Mouse (Mus musculus): ENCODE measurements around the gene Obscn.

Gene Obscn

GRCm38 (mm10) chr11:59135904-59136452, at the start of gene Obscn:
Gene Obscn (minus strand): TSS chr11:59136402.
- no peak for DNase-seq (ENCODE audit: low spot score in 2 of 2)

DNA sequence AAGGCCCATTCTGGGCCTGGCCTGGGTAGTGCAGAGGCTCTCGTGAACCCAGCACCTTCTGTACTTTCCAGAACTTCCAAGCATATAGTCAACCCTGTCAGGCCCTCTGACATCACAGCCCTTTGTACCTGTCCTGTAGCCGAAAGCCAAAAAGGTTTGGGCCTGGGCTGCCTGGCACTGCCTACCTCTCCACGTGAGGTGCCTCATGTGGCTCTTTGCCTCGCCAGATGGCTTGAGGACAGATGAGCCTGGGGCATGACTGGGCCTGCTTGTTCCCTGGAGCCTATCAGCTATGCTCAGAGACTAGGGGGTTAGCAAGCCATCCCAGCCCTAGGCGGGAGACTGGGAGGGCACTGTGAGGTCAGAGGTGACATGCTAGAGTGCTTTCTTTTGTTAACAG, 49.3 kb upstream of the Obscn start:
- no peak for DNase-seq (ENCODE audit: low spot score in 2 of 2)

DNA sequence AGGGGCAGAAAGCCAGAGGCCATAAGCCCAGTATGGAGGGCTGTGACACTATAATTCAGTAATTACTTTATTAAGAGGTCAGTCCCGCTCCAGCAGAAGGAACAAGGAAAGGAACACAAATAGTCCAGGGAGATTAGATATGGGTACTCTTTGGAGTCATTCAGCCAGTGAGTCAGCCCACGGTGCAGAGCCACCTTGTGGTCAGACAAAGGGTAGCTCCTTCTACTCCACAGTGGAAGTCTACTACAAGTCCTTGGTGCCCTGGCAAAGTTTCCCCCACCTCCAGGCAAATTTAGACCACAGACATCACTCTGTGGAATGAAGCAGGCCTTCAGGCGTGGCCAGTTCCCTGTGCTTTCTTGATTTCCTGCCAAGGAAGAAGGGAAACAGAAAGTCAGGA, 47.6 kb upstream of the Obscn start:
- DNase-seq (ENCODE audit: low spot score in 2 of 2), result peak in 1 of 2 experiments; percentile 37

DNA sequence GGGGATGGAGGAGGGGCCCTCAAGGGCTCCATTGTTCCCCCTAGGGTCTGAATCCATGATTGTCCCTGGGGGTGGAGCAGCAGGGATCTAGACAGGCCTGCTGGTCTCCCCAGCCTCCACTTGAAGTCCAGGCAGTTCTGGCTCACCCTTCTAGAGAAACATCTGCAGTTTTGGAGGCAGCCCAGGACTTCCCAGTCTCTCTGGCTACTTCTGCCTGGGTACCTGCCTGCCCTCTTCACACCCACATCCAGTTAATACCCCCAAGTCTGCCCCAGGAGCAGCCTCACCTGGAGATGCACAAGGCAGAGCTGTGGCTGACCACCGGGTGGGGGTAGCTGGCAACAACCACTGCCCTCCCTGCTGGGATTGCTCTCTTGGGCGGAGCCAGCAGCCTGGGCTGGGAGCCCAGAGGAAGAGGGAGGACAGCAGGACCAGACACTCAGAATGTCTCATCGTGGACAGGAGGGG, 46.7 kb upstream of the Obscn start, which contains the start of gene Gjc2:
Gene Gjc2 (minus strand): TSS at position 350 of the 468 bp plus-strand sequence.
- DNase-seq (ENCODE audit: low spot score in 2 of 2), result peak in 1 of 2 experiments; percentile 62

GRCm38 (mm10) chr11:59176921-59177320, 40.7 kb upstream of the Obscn start:
- no peak for DNase-seq (ENCODE audit: low spot score in 2 of 2)

GRCm38 (mm10) chr11:59176475-59176874, 40.3 kb upstream of the Obscn start:
- DNase-seq (ENCODE audit: low spot score in 2 of 2), result no peak

DNA sequence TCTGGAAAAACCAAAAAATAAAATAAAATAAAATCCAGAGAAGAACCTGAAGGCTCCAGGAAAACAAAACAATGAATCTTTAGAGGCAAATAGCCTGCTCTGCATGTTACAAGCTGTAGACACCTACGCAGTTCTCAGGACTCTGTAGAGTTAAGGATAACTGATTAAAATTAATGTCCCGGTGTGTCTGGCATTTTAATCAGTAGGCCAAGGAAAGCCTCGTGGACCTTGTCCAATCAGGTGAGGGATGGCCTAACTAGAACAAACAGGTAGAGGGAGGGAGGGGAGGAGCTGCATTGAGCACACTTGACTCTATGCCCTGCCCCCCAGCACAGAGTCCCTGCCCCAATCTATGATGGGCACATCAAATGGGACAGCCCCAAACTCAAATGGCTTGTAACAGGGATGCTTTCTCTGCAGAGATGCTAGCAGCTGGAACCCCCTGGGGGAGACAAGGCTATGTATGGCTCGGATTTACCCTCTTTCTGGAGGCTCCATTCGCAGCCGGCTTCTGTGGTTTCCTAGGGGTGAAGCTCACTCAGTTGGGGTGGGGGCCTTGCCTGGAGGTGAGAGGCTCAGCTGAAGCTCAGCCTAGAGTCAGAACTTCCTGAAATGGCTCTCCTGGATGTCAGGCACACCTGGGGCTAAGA, 38.1 kb upstream of the Obscn start:
- DNase-seq (ENCODE audit: low spot score in 2 of 2), result no peak

GRCm38 (mm10) chr11:59170549-59170948, 34.3 kb upstream of the Obscn start:
- no peak for DNase-seq (ENCODE audit: low spot score in 2 of 2)

GRCm38 (mm10) chr11:59169807-59170206, 33.6 kb upstream of the Obscn start:
- no peak for DNase-seq (ENCODE audit: low spot score in 2 of 2)

DNA sequence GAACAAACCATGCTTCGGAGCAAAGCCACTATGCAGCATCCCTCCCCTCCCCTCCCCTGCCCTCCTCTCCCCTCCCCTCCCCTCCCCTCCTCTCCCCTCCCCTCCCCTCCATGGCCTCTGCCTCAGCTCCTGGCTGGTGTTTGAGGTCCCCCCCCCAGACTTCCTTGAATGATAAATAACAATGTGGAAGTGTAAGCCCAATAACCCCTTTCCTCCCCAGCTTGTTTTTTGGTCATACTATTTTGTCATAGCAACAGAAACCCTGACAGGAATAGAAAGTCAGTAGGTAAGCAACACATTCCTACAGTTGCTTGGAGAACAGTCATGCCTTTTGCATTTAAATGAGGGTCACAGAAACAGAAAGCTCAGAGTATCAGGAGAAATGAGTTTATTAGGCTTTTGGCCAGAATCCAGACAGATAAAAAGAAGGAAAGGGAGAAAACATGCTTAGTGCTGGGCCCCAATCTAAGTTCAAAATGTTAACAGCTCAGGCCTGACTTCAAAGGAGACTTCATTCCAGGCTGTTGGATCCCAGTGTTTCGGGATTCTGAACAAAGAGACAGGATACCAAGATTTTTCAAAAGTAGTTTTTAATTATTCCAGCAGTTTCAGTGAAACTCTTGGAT, 29.5 kb upstream of the Obscn start:
- DNase-seq (ENCODE audit: low spot score in 2 of 2), result no peak

DNA sequence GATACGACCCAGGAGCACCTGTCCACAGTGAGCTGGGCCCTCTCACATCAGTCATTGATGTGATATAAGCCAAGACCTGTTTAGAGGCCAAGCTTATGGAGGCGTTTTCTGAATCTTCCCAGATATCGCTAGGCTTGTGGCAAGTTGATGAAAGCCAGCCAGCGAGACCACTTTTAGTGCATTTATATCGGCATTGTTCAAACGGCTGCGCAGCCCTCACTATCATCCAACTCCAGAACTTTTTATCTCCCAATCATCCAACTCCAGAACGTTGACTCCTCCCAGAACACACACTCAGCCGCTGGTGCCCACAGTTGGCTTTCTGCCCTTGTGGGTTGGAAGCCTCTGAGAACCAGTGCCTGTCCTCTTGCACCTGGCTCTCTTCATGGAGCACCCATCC, 28.2 kb upstream of the Obscn start:
- DNase-seq (ENCODE audit: low spot score in 2 of 2), result no peak

DNA sequence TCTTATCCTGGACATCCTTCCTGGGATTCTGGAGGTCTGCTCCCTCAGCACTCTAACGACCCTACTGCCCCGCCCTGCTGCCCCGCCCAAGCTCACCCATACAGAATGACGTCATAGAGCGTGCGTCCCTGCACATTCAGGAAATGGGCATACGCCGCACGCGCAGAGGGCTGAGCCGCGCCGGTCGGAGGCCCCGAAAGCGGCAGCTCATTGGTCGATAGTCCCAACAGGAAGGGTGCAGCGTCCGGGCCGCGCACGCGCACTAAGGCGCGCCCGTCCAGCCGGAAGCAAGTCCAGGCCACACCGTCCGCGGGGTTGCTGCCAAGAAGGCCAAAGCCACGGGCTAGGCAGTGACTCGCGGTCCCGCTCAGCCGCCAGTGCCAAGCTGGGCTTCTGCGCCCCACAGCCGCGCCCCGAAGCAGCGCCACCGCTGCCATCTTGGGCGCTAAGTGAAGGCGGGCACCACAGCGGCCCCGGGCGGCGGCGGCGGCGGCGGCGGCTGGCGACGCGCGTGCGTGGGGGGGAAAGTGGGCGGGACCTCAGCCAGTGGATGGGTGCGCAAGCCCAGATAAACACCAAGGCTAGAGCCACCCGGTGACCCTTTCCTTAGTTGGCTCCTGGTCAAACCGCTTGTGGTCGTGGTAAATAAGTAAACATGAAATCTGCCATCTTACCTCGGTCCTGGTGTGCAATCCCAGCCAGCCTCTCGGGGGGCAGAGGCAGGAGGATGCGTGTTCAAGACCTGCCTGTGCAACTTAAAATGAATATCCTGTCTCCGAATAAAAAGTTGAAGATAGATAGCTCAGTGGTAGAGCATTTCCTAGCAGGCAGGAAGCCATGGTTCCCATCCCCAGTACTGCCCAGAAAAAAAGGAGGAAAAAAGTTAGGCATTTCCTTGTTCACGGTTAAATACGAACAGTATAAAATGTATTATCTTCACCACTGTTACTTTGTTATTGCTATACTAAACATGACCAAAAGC, 27.3 kb upstream of the Obscn start, which contains the start of gene Iba57:
Gene Iba57 (minus strand): TSS at position 485 of the 982 bp plus-strand sequence.
- DNase-seq (ENCODE audit: low spot score in 2 of 2), result peak; percentile 95 to 98

- no peak for DNase-seq (ENCODE audit: low spot score in 2 of 2)
Observed at GRCm38 (mm10) chr11:59162443-59163254, 26.4 kb upstream of the Obscn start.

GRCm38 (mm10) chr11:59161398-59161797, 25.2 kb upstream of the Obscn start:
- no peak for DNase-seq (ENCODE audit: low spot score in 2 of 2)

DNA sequence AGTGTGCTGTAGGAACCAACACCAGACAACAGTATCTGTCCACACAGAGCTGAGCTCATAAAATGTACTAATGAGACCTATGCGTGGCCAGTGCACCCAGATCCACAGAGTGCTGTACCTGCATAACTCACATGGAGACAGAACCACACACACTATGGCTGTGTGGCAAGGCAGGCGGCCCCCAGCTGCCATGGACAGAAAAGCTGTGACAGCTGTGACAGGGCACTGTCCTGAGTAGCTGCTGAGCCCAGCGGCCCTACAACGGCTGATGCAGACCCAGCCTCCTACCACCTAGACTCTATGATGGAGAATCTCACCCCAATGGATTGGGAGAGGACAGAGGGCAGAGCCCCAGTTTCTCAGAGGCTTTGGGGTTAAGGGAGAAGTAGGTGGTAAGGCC, 23.4 kb upstream of the Obscn start:
- no peak for DNase-seq (ENCODE audit: low spot score in 2 of 2)

GRCm38 (mm10) chr11:59159099-59159498, 22.9 kb upstream of the Obscn start:
- DNase-seq (ENCODE audit: low spot score in 2 of 2), result no peak

- DNase-seq (ENCODE audit: low spot score in 2 of 2), result no peak
Observed at GRCm38 (mm10) chr11:59155900-59156299, 19.7 kb upstream of the Obscn start.

DNA sequence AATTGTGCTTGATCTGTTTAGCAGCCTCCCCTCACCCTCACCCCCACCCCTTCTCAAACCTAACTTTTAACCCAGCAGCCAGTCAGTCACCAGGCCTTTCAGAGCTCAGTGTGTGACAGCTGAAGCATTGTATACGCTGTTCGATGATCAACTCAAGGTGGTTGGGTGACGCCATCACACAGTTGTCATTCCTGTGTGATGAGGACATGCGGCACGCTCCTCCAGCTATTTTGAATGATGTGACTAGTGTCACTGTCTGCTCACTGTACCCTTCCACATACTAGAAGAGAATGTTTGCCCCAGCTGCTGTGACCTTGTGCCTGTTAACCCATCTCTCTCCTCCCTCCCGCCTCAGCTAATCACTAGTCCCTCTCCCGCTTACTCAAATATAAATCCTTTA, 18.0 kb upstream of the Obscn start:
- DNase-seq (ENCODE audit: low spot score in 2 of 2), result no peak

DNA sequence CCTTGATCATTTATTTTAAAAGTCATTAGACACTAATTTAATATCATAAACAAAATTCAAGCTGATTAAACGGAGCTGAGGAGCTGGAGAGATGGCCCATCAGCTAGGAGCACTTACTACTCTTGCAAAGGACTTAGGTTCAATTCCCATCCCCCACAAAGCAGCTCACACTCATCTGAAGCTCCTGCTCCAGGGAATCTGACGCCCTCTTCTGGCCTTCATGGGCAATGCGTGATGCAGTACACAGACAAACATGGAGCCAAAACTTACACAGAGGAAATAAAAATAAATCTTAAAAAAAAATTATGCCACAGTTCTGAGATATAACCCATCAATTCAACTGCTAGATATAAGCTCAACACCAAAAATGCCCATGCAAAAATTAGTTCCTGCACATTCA, 15.5 kb upstream of the Obscn start:
- no peak for DNase-seq (ENCODE audit: low spot score in 2 of 2)

DNA sequence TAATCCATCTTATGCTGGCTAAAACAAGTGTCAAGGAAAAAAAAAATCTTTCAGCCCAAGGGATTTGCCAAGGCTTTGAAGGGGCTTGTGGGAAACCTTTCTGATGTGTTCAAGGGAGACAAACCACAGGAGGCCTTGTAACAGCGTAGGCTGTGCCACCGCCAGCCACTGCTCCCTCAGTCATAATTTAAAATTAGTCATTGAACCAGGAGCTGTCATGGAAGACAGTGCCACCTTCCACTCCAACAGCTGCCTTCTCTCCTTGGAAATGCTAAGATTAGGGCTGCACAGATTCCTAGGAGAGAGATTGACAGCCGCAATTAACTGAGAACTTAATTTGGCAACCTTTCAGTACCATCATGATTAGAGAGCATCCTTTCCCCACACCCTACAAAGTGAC, 13.1 kb upstream of the Obscn start:
- DNase-seq (ENCODE audit: low spot score in 2 of 2), result no peak

- no peak for DNase-seq (ENCODE audit: low spot score in 2 of 2)
Observed at GRCm38 (mm10) chr11:59142962-59143361, 6.8 kb upstream of the Obscn start.

Data from urinary bladder, adult 18-20 months (tissue).